Mouse (Mus musculus) liver, embryonic 15.5 days (tissue): ENCODE data around the gene 4833439L19Rik. TPM values are rescaled to one million over a fixed set of nuclear protein-coding genes. Genes with fewer than 3 reads are reported as not detected.

Experiments
- ATAC-seq: fragments of 200-750 bp; cut with Nextera tagmentation; 2 replicates; pipeline ENCODE4 v1.8.0; 2017; ENCODE audit warnings: moderate number of reproducible peaks, mild to moderate bottlenecking, moderate library complexity; ENCODE audit not compliant: insufficient read depth
- H3K27ac ChIP-seq: fragments of 300-500 bp; sonication (generic); replicated peaks from 2 replicates; pipeline ENCODE4 v1.5.1; 2015; ENCODE audit warnings: mild to moderate bottlenecking, inconsistent platforms
- H3K27me3 ChIP-seq: fragments of 300-500 bp; sonication (generic); 2 replicates; pipeline ENCODE4 v1.6.1; 2015; ENCODE audit warnings: mild to moderate bottlenecking, inconsistent platforms
- H3K36me3 ChIP-seq: fragments of 300-500 bp; sonication (generic); replicated peaks from 2 replicates; pipeline ENCODE4 v1.6.1; 2015; ENCODE audit warnings: moderate library complexity, mild to moderate bottlenecking, inconsistent platforms
- H3K4me1 ChIP-seq: fragments of 300-500 bp; sonication (generic); replicated peaks from 2 replicates; pipeline ENCODE4 v1.6.1; 2015; ENCODE audit warnings: inconsistent platforms
- H3K4me2 ChIP-seq: fragments of 300-500 bp; sonication (generic); 2 replicates; pipeline ENCODE4 v1.6.1; 2015; ENCODE audit warnings: moderate library complexity, mild to moderate bottlenecking, inconsistent platforms
- H3K4me3 ChIP-seq: fragments of 300-500 bp; sonication (generic); replicated peaks from 2 replicates; pipeline ENCODE4 v1.5.1; 2015; ENCODE audit warnings: mild to moderate bottlenecking, inconsistent platforms
- H3K9ac ChIP-seq: fragments of 300-500 bp; sonication (generic); 2 replicates; pipeline ENCODE4 v1.6.1; 2015; ENCODE audit warnings: moderate library complexity, mild to moderate bottlenecking, inconsistent platforms
- H3K9me3 ChIP-seq: fragments of 300-500 bp; sonication (generic); replicated peaks from 2 replicates; pipeline ENCODE4 v1.6.1; 2016; ENCODE audit warnings: inconsistent platforms
- WGBS: fragments of 180-500 bp; shearing (Covaris S2); methylation state at CpG from one replicate; pipeline ENCODE4 v1.1.7; 2015; ENCODE audit warnings: mixed read lengths; ENCODE audit not compliant: insufficient replicate concordance; 5-methylcytosine and 5-hydroxymethylcytosine counted together
- polyA plus RNA-seq: library from polyadenylated mRNA; unstranded; fragments of >200 nt; fragmentation: Nextera tagmentation; extraction: Ambion mirVana; gene quantifications from 2 replicates; pipeline ENCODE4 v1.2.1, GENCODE M21; 2015

The 4833439L19Rik gene
- polyA plus RNA-seq, 1 experiment from 2014 or later: 48.5 TPM

DNA sequence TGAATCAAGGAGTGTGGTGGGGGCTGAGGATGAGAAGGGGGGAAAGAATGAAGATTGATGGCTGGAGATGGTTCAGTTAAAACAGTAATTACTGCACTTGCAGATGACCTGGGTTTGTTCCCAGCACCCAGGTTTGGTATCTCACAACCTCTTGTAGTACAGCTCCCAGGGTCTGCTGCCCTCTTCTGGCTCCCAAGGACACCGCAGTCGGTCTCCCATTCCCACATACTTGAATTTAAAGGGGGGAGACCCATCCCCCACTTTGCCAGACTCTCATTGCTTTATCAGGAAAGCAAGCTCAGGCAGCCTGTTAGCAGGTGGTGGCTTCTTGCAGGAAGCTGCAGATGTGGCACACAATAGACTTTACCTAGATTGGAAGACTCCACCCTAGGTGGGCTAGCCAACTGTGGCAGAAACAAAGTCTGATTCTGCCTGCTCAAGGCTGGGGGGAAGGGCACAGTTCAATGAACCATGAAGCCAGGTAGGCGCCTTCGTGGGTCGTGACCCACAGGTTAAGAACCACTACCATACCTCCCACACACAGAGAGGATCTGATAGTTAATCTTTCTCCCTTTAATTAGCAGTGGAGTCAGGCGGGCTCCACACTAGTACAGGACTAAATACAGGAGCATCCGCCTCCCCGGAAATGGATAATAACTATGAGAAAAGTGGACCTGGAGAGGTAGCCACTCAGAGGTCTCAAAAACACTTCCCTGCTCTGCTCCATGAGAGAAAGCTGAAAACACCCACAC is 535 bp upstream of the 4833439L19Rik start:
- no peaks in the 10 kb centered on the region for H3K9me3 ChIP-seq
- ATAC-seq: peak; percentile 44
- H3K9ac ChIP-seq: peak overlapping the region; percentile 99
- H3K4me2 ChIP-seq: peak overlapping the region; percentile 80
- no peaks in the 10 kb centered on the region for H3K27me3 ChIP-seq
- H3K4me3 ChIP-seq: peak overlapping the region; percentile 93
- WGBS: 36% methylated on average over 8 of the region's 8 CpGs
- peaks cover 39% of the 10 kb centered on the region for H3K4me1 ChIP-seq
- H3K27ac ChIP-seq: peak overlapping the region; percentile 82
- H3K36me3 ChIP-seq: peaks cover 22% of the 10 kb centered on the region

GRCm38 (mm10) chr13:54564232-54565200 is 719 bp downstream of the 4833439L19Rik start:
- Histone ChIP-seq H3K9ac (peak overlapping the region; percentile 99), H3K4me1 (peaks cover 39% of the 10 kb centered on the region), H3K4me2 (peak overlapping the region; percentile 80), H3K4me3 (peak overlapping the region; percentile 93), H3K27me3 (no peaks in the 10 kb centered on the region), H3K9me3 (no peaks in the 10 kb centered on the region), H3K36me3 (peaks cover 35% of the 10 kb centered on the region), H3K27ac (peak overlapping the region; percentile 82)
- 9% methylated on average over 45 of the region's 45 CpGs for WGBS
- peak; percentile 49 for ATAC-seq

- no peak overlapping the region for H3K4me3 ChIP-seq
- H3K9ac ChIP-seq: no peak overlapping the region
- H3K4me1 ChIP-seq: peaks cover 29% of the 10 kb centered on the region
- no peak for ATAC-seq
- H3K9me3 ChIP-seq: no peaks in the 10 kb centered on the region
- peaks cover 54% of the 10 kb centered on the region for H3K36me3 ChIP-seq
- no peaks in the 10 kb centered on the region for H3K27me3 ChIP-seq
- H3K4me2 ChIP-seq: no peak overlapping the region
- WGBS: 69% methylated on average over 7 of the region's 7 CpGs
- H3K27ac ChIP-seq: no peak overlapping the region
These were observed 2.7 kb downstream of the 4833439L19Rik start for GRCm38 (mm10) chr13:54562562-54562961.

- Histone ChIP-seq H3K9me3 (no peaks in the 10 kb centered on the region), H3K4me2 (no peak overlapping the region), H3K27me3 (no peaks in the 10 kb centered on the region), H3K4me1 (peaks cover 22% of the 10 kb centered on the region), H3K27ac (no peak overlapping the region), H3K9ac (no peak overlapping the region), H3K36me3 (peaks cover 74% of the 10 kb centered on the region), H3K4me3 (no peak overlapping the region)
- no peak for ATAC-seq
- WGBS: 82% methylated on average over 7 of the region's 7 CpGs
These were observed 4.6 kb downstream of the 4833439L19Rik start for GRCm38 (mm10) chr13:54560608-54561007.

- H3K27me3 ChIP-seq: no peaks in the 10 kb centered on the region
- no peak for ATAC-seq
- H3K4me1 ChIP-seq: peaks cover 17% of the 10 kb centered on the region
- H3K9ac ChIP-seq: no peak overlapping the region
- no peaks in the 10 kb centered on the region for H3K9me3 ChIP-seq
- H3K36me3 ChIP-seq: peaks cover 82% of the 10 kb centered on the region
- no peak overlapping the region for H3K27ac ChIP-seq
- WGBS: 70% methylated on average over 2 of the region's 2 CpGs
- H3K4me2 ChIP-seq: no peak overlapping the region
- no peak overlapping the region for H3K4me3 ChIP-seq
These were observed 5.6 kb downstream of the 4833439L19Rik start for GRCm38 (mm10) chr13:54559656-54560055.

DNA sequence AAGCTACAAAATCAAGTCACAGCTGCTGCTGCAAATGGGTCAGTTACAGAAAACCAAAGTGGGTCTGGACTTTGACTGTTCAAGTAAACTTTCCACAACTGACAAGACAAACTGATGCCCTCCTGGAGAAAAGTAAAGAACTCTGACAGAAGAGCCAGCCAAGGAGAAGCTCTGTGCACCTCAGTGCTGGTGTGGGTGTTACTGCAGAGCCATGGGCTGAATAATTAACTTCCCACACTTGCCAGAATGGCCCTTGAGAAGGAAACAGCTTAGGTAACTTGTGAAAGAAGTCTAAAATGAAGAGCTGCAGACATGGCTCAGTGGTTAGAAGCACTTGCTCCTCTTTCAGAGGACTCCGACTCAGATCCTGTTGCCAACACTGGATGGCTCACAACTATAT is 7.6 kb downstream of the 4833439L19Rik start:
- Histone ChIP-seq H3K9ac (no peak overlapping the region), H3K4me1 (no peaks in the 10 kb centered on the region), H3K27me3 (no peaks in the 10 kb centered on the region), H3K4me3 (no peak overlapping the region), H3K9me3 (no peaks in the 10 kb centered on the region), H3K4me2 (no peak overlapping the region), H3K27ac (no peak overlapping the region), H3K36me3 (peaks cover 94% of the 10 kb centered on the region)
- no peak for ATAC-seq
- WGBS: 81% methylated on average over 1 of the region's 1 CpGs

DNA sequence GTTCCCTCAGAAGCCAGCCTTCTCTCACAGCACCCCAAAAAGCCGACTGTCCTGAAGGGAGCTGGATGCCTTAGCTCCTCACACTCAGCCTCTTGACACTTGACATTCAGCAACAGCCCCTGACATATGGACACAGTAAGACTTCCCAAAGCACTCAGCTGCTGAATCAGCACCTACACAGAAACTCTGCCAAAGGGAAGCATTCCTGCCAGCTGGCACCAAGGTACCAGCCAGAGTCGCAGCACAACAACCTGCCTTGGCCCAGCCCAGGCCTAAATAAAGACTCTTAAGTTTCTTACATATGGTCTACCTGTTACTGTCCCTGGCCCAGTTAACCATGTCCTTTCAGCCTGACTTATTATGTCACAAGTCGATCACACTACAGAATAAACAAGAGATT is 8.4 kb downstream of the 4833439L19Rik start:
- Histone ChIP-seq H3K4me1 (no peaks in the 10 kb centered on the region), H3K9ac (no peak overlapping the region), H3K27me3 (no peaks in the 10 kb centered on the region), H3K4me2 (no peak overlapping the region), H3K9me3 (no peaks in the 10 kb centered on the region), H3K4me3 (no peak overlapping the region), H3K27ac (no peak overlapping the region), H3K36me3 (peaks cover 95% of the 10 kb centered on the region)
- 74% methylated on average over 3 of the region's 3 CpGs for WGBS
- no peak for ATAC-seq

DNA sequence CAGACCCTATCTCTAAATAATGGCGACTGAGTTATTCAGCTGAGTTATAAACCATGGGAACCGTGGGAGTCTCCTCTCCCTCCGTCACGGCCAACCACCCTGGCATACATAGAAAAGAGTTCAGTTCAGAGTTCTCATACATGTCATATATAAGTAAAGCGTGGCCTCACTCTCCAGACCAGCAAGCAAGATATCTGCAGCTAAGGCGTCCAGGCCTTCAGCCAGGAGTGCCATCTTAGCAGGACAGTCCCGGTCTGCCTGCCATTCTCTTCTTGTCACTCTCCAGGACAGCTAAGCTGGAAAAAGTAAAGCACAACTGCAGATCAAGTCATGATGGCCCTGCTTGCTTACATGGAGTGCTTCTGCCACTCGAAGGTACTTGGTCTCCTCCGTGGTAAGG is 9.1 kb downstream of the 4833439L19Rik start:
- no peak for ATAC-seq
- Histone ChIP-seq H3K36me3 (peaks cover 96% of the 10 kb centered on the region), H3K4me2 (no peak overlapping the region), H3K4me3 (no peak overlapping the region), H3K9me3 (no peaks in the 10 kb centered on the region), H3K9ac (no peak overlapping the region), H3K27ac (no peak overlapping the region), H3K27me3 (no peaks in the 10 kb centered on the region), H3K4me1 (no peaks in the 10 kb centered on the region)
- 84% methylated on average over 9 of the region's 9 CpGs for WGBS

DNA sequence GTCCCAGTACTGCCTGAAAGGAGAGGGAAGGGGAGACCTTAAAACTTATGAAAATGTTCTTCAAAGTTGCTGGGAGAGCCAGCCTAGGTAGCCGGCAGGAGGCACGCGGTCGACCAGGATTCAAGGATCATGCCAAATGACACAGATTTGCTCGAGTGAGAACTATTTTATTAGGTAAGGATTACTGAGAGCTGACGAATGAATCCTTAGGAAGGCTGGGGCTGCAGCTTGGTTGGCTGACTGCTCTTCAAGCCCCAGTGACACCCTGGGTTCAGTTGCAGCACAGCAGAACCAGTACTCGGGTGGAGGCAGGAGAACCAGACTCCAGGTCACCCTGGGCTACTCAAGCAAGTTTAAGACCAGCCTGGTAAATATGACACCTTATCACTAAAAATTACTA is 17.2 kb downstream of the 4833439L19Rik start:
- H3K27ac ChIP-seq: no peak overlapping the region
- no peak for ATAC-seq
- no peak overlapping the region for H3K9ac ChIP-seq
- 73% methylated on average over 7 of the region's 7 CpGs for WGBS
- no peak overlapping the region for H3K4me2 ChIP-seq
- H3K36me3 ChIP-seq: peaks cover 38% of the 10 kb centered on the region
- no peak overlapping the region for H3K4me3 ChIP-seq
- no peaks in the 10 kb centered on the region for H3K27me3 ChIP-seq
- H3K9me3 ChIP-seq: no peaks in the 10 kb centered on the region
- H3K4me1 ChIP-seq: no peaks in the 10 kb centered on the region

DNA sequence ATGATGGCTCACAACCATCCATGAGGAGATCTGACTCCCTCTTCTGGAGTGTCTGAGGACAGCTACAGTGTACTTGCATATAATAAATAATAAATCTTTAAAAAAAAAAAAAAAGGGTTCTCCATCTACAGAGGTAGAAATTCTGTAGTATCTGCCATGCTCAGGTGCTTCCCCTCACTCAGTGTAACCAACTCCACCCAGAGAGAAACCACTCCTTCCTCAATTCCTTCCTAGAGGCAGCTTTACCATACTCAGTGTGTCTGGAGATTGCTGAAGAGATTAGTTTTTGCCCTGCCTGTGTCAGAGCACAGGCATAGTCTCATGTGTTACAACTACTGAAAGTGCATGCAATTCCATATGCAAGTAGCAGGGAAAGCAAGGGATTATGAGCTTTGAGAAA is 33.1 kb downstream of the 4833439L19Rik start:
- no peak overlapping the region for H3K9ac ChIP-seq
- no peak for ATAC-seq
- H3K4me2 ChIP-seq: no peak overlapping the region
- no peak overlapping the region for H3K4me3 ChIP-seq
- no peaks in the 10 kb centered on the region for H3K27me3 ChIP-seq
- H3K27ac ChIP-seq: no peak overlapping the region
- no peaks in the 10 kb centered on the region for H3K4me1 ChIP-seq
- H3K36me3 ChIP-seq: peaks cover 14% of the 10 kb centered on the region; the same call in 1 of the 2 replicates
- H3K9me3 ChIP-seq: no peaks in the 10 kb centered on the region

GRCm38 (mm10) chr13:54527140-54527539 is 38.1 kb downstream of the 4833439L19Rik start:
- H3K9ac ChIP-seq: no peak overlapping the region
- ATAC-seq: no peak
- H3K27me3 ChIP-seq: no peaks in the 10 kb centered on the region
- H3K4me1 ChIP-seq: no peaks in the 10 kb centered on the region
- H3K4me3 ChIP-seq: no peak overlapping the region
- H3K27ac ChIP-seq: no peak overlapping the region
- H3K9me3 ChIP-seq: no peaks in the 10 kb centered on the region
- WGBS: 78% methylated on average over 6 of the region's 6 CpGs
- H3K4me2 ChIP-seq: no peak overlapping the region
- peaks cover 27% of the 10 kb centered on the region for H3K36me3 ChIP-seq
